Mouse (Mus musculus): Measurements from ENCODE around the gene Tbc1d8b. TPM values are rescaled to one million over a fixed set of nuclear protein-coding genes. Genes with fewer than 3 reads are reported as not detected.

The Tbc1d8b gene
- polyA plus RNA-seq, 1 experiment from 2014 or later: 3.4 TPM

GRCm38 (mm10) chrX:139781563-139781962 is 96.8 kb downstream of the Tbc1d8b start:
- no peaks in the 10 kb centered on the region for H3K36me3 ChIP-seq
- H3K4me2 ChIP-seq: no peak overlapping the region
- H3K4me1 ChIP-seq: no peaks in the 10 kb centered on the region
- H3K27me3 ChIP-seq: peaks cover 59% of the 10 kb centered on the region
- H3K9ac ChIP-seq: no peak overlapping the region
- no peak overlapping the region for H3K4me3 ChIP-seq
- H3K9me3 ChIP-seq: no peaks in the 10 kb centered on the region
- 79% methylated on average over 4 of the region's 4 CpGs for WGBS
- ATAC-seq (ENCODE audit: insufficient number of reproducible peaks, insufficient read depth, low FRiP score, low TSS enrichment, low read depth): no peak
- H3K27ac ChIP-seq: no peak overlapping the region

GRCm38 (mm10) chrX:139782278-139783044 is 97.7 kb downstream of the Tbc1d8b start, which contains the start of gene Ripply1:
Gene Ripply1, minus strand, starts transcription at chrX:139782353.
- Histone ChIP-seq H3K4me1 (no peaks in the 10 kb centered on the region), H3K36me3 (no peaks in the 10 kb centered on the region), H3K27me3 (peaks cover 54% of the 10 kb centered on the region), H3K27ac (no peak within 1 kb of the TSS), H3K4me3 (no peak within 1 kb of the TSS), H3K4me2 (no peak within 1 kb of the TSS), H3K9me3 (no peaks in the 10 kb centered on the region), H3K9ac (no peak within 1 kb of the TSS)
- ATAC-seq (ENCODE audit: insufficient number of reproducible peaks, insufficient read depth, low FRiP score, low TSS enrichment, low read depth): no peak
- WGBS: 45% methylated on average over 6 of the region's 6 CpGs

GRCm38 (mm10) chrX:139783045-139783422 is 98.2 kb downstream of the Tbc1d8b start:
- ATAC-seq (ENCODE audit: insufficient number of reproducible peaks, insufficient read depth, low FRiP score, low TSS enrichment, low read depth): no peak
- peaks cover 53% of the 10 kb centered on the region for H3K27me3 ChIP-seq
- WGBS: 54% methylated on average over 3 of the region's 3 CpGs
- no peak overlapping the region for H3K9ac ChIP-seq
- H3K4me2 ChIP-seq: no peak overlapping the region
- no peaks in the 10 kb centered on the region for H3K9me3 ChIP-seq
- no peaks in the 10 kb centered on the region for H3K4me1 ChIP-seq
- H3K4me3 ChIP-seq: no peak overlapping the region
- H3K27ac ChIP-seq: no peak overlapping the region
- no peaks in the 10 kb centered on the region for H3K36me3 ChIP-seq

GRCm38 (mm10) chrX:139785764-139786163 is 101.0 kb downstream of the Tbc1d8b start:
- Histone ChIP-seq H3K9ac (no peak overlapping the region), H3K27me3 (peaks cover 50% of the 10 kb centered on the region)
- WGBS: 48% methylated on average over 1 of the region's 1 CpGs

GRCm38 (mm10) chrX:139794072-139794845 is 109.5 kb downstream of the Tbc1d8b start:
- Histone ChIP-seq H3K9ac (no peak overlapping the region), H3K27me3 (peaks cover 34% of the 10 kb centered on the region), H3K4me1 (no peaks in the 10 kb centered on the region), H3K4me2 (no peak overlapping the region), H3K9me3 (no peaks in the 10 kb centered on the region), H3K4me3 (no peak overlapping the region), H3K27ac (no peak overlapping the region), H3K36me3 (no peaks in the 10 kb centered on the region)
- no peak for ATAC-seq (ENCODE audit: insufficient number of reproducible peaks, insufficient read depth, low FRiP score, low TSS enrichment, low read depth)
- WGBS: 84% methylated on average over 7 of the region's 7 CpGs

More at GRCm38 (mm10) chrX:139785764-139786163, 101.0 kb downstream of the Tbc1d8b start:
- Histone ChIP-seq H3K4me1 (no peaks in the 10 kb centered on the region), H3K9me3 (no peaks in the 10 kb centered on the region), H3K27ac (no peak overlapping the region), H3K4me3 (no peak overlapping the region), H3K4me2 (no peak overlapping the region), H3K36me3 (no peaks in the 10 kb centered on the region)
- no peak for ATAC-seq (ENCODE audit: insufficient number of reproducible peaks, insufficient read depth, low FRiP score, low TSS enrichment, low read depth)

- no peaks in the 10 kb centered on the region for H3K9me3 ChIP-seq
- ATAC-seq (ENCODE audit: insufficient number of reproducible peaks, insufficient read depth, low FRiP score, low TSS enrichment, low read depth): no peak
- WGBS: 67% methylated on average over 6 of the region's 6 CpGs
- H3K4me1 ChIP-seq: no peaks in the 10 kb centered on the region
- H3K9ac ChIP-seq: no peak overlapping the region
- H3K27ac ChIP-seq: no peak overlapping the region
- no peaks in the 10 kb centered on the region for H3K36me3 ChIP-seq
- H3K4me2 ChIP-seq: no peak overlapping the region
- H3K27me3 ChIP-seq: peaks cover 31% of the 10 kb centered on the region
- H3K4me3 ChIP-seq: no peak overlapping the region
Measured at GRCm38 (mm10) chrX:139796037-139796436, 111.2 kb downstream of the Tbc1d8b start.

- no peak overlapping the region for H3K4me2 ChIP-seq
- peaks cover 37% of the 10 kb centered on the region for H3K27me3 ChIP-seq
- no peaks in the 10 kb centered on the region for H3K9me3 ChIP-seq
- ATAC-seq (ENCODE audit: insufficient number of reproducible peaks, insufficient read depth, low FRiP score, low TSS enrichment, low read depth): no peak
- WGBS: 72% methylated on average over 9 of the region's 9 CpGs
- H3K4me3 ChIP-seq: no peak overlapping the region
- H3K36me3 ChIP-seq: no peaks in the 10 kb centered on the region
- H3K27ac ChIP-seq: no peak overlapping the region
- no peaks in the 10 kb centered on the region for H3K4me1 ChIP-seq
- H3K9ac ChIP-seq: no peak overlapping the region
Measured at GRCm38 (mm10) chrX:139797875-139798274, 113.1 kb downstream of the Tbc1d8b start.

GRCm38 (mm10) chrX:139799953-139800352 is 115.2 kb downstream of the Tbc1d8b start:
- H3K27ac ChIP-seq: no peak overlapping the region
- H3K36me3 ChIP-seq: no peaks in the 10 kb centered on the region
- no peaks in the 10 kb centered on the region for H3K4me1 ChIP-seq
- H3K4me3 ChIP-seq: no peak overlapping the region
- no peaks in the 10 kb centered on the region for H3K9me3 ChIP-seq
- H3K4me2 ChIP-seq: no peak overlapping the region
- 70% methylated on average over 3 of the region's 3 CpGs for WGBS
- no peak overlapping the region for H3K9ac ChIP-seq
- no peak for ATAC-seq (ENCODE audit: insufficient number of reproducible peaks, insufficient read depth, low FRiP score, low TSS enrichment, low read depth)
- H3K27me3 ChIP-seq: peaks cover 42% of the 10 kb centered on the region

- no peaks in the 10 kb centered on the region for H3K9me3 ChIP-seq
- H3K9ac ChIP-seq: no peak within 1 kb of the TSS
- H3K27ac ChIP-seq: no peak within 1 kb of the TSS
- H3K4me1 ChIP-seq: no peaks in the 10 kb centered on the region
- WGBS: 68% methylated on average over 8 of the region's 8 CpGs
- H3K4me2 ChIP-seq: no peak within 1 kb of the TSS
- H3K36me3 ChIP-seq: no peaks in the 10 kb centered on the region
- peaks cover 40% of the 10 kb centered on the region for H3K27me3 ChIP-seq
- H3K4me3 ChIP-seq: no peak within 1 kb of the TSS
- no peak for ATAC-seq (ENCODE audit: insufficient number of reproducible peaks, insufficient read depth, low FRiP score, low TSS enrichment, low read depth)
Measured at GRCm38 (mm10) chrX:139800406-139800878, 115.6 kb downstream of the Tbc1d8b start, which contains the start of gene Cldn2. Gene Cldn2, plus strand, starts transcription at chrX:139800828.

Data from embryonic facial prominence, embryonic 13.5 days (tissue).